Mouse (Mus musculus): ENCODE measurements around the gene Galntl6. TPM values are rescaled to one million over a fixed set of nuclear protein-coding genes. Genes with fewer than 3 reads are reported as not detected.

Gene Galntl6
- polyA plus RNA-seq, 1 experiment, result 6.0 TPM

GRCm38 (mm10) chr8:58084931-58085330 lies 827.5 kb downstream of the Galntl6 start:
- no peak overlapping the region for H3K27ac ChIP-seq (ENCODE audit: insufficient read depth, low read length)
- H3K27me3 ChIP-seq (ENCODE audit: control insufficient read depth, insufficient read depth, low read length), result no peaks in the 10 kb centered on the region
- H3K4me3 ChIP-seq (replicated peaks; ENCODE audit: insufficient read depth, low read depth, low read length), result no peak overlapping the region
- no peak for DNase-seq
- no peak for TF ChIP-seq POLR2A (IDR thresholded peaks at IDR 0.05; ENCODE audit: borderline replicate concordance, insufficient read depth, low read length)
- no peak for TF ChIP-seq CTCF (IDR thresholded peaks at IDR 0.05; ENCODE audit: borderline replicate concordance, insufficient read depth, low read depth, low read length)
- 82% methylated on average over 6 of the region's 6 CpGs for WGBS
- no peaks in the 10 kb centered on the region for H3K4me1 ChIP-seq (ENCODE audit: control insufficient read depth, insufficient read depth, low read length)

- no peaks in the 10 kb centered on the region for H3K27me3 ChIP-seq (ENCODE audit: control insufficient read depth, insufficient read depth, low read length)
- no peak overlapping the region for H3K27ac ChIP-seq (ENCODE audit: insufficient read depth, low read length)
- DNase-seq, result no peak
- 84% methylated on average over 5 of the region's 5 CpGs for WGBS
- H3K4me1 ChIP-seq (ENCODE audit: control insufficient read depth, insufficient read depth, low read length), result no peaks in the 10 kb centered on the region
- no peak for TF ChIP-seq CTCF (IDR thresholded peaks at IDR 0.05; ENCODE audit: borderline replicate concordance, insufficient read depth, low read depth, low read length)
- no peak for TF ChIP-seq POLR2A (IDR thresholded peaks at IDR 0.05; ENCODE audit: borderline replicate concordance, insufficient read depth, low read length)
- H3K4me3 ChIP-seq (replicated peaks; ENCODE audit: insufficient read depth, low read depth, low read length), result no peak overlapping the region
Measured at GRCm38 (mm10) chr8:58081715-58082114, 830.7 kb downstream of the Galntl6 start.

GRCm38 (mm10) chr8:58074611-58075010 lies 837.8 kb downstream of the Galntl6 start:
- Histone ChIP-seq H3K27ac (ENCODE audit: insufficient read depth, low read length) (no peak overlapping the region), H3K4me1 (ENCODE audit: control insufficient read depth, insufficient read depth, low read length) (no peaks in the 10 kb centered on the region), H3K4me3 (replicated peaks; ENCODE audit: insufficient read depth, low read depth, low read length) (no peak overlapping the region), H3K27me3 (ENCODE audit: control insufficient read depth, insufficient read depth, low read length) (no peaks in the 10 kb centered on the region)
- 81% methylated on average over 4 of the region's 4 CpGs for WGBS
- no peak for TF ChIP-seq POLR2A (IDR thresholded peaks at IDR 0.05; ENCODE audit: borderline replicate concordance, insufficient read depth, low read length)
- TF ChIP-seq CTCF (IDR thresholded peaks at IDR 0.05; ENCODE audit: borderline replicate concordance, insufficient read depth, low read depth, low read length), result no peak
- DNase-seq, result no peak

GRCm38 (mm10) chr8:58073733-58074132 lies 838.7 kb downstream of the Galntl6 start:
- no peak for DNase-seq
- H3K27ac ChIP-seq (ENCODE audit: insufficient read depth, low read length), result no peak overlapping the region
- H3K27me3 ChIP-seq (ENCODE audit: control insufficient read depth, insufficient read depth, low read length), result no peaks in the 10 kb centered on the region
- TF ChIP-seq POLR2A (IDR thresholded peaks at IDR 0.05; ENCODE audit: borderline replicate concordance, insufficient read depth, low read length) (no peak), CTCF (IDR thresholded peaks at IDR 0.05; ENCODE audit: borderline replicate concordance, insufficient read depth, low read depth, low read length) (no peak)
- 94% methylated on average over 1 of the region's 1 CpGs for WGBS
- no peaks in the 10 kb centered on the region for H3K4me1 ChIP-seq (ENCODE audit: control insufficient read depth, insufficient read depth, low read length)
- no peak overlapping the region for H3K4me3 ChIP-seq (replicated peaks; ENCODE audit: insufficient read depth, low read depth, low read length)

- Histone ChIP-seq H3K4me1 (ENCODE audit: control insufficient read depth, insufficient read depth, low read length) (no peaks in the 10 kb centered on the region), H3K4me3 (replicated peaks; ENCODE audit: insufficient read depth, low read depth, low read length) (no peak overlapping the region), H3K27me3 (ENCODE audit: control insufficient read depth, insufficient read depth, low read length) (no peaks in the 10 kb centered on the region), H3K27ac (ENCODE audit: insufficient read depth, low read length) (no peak overlapping the region)
- TF ChIP-seq CTCF (IDR thresholded peaks at IDR 0.05; ENCODE audit: borderline replicate concordance, insufficient read depth, low read depth, low read length), result no peak
- 77% methylated on average over 3 of the region's 3 CpGs for WGBS
- DNase-seq, result no peak
Measured at GRCm38 (mm10) chr8:58032271-58032670, 880.2 kb downstream of the Galntl6 start.

- H3K27ac ChIP-seq (ENCODE audit: insufficient read depth, low read length), result peak overlapping the region; percentile 8
- H3K4me1 ChIP-seq (ENCODE audit: control insufficient read depth, insufficient read depth, low read length), result peaks cover 4% of the 10 kb centered on the region
- TF ChIP-seq CTCF (IDR thresholded peaks at IDR 0.05; ENCODE audit: borderline replicate concordance, insufficient read depth, low read depth, low read length) (no peak), POLR2A (IDR thresholded peaks at IDR 0.05; ENCODE audit: borderline replicate concordance, insufficient read depth, low read length) (no peak)
- peak; percentile 27 to 58 for DNase-seq
- H3K27me3 ChIP-seq (ENCODE audit: control insufficient read depth, insufficient read depth, low read length), result no peaks in the 10 kb centered on the region
- no peak overlapping the region for H3K4me3 ChIP-seq (replicated peaks; ENCODE audit: insufficient read depth, low read depth, low read length)
- 14% methylated on average over 4 of the region's 4 CpGs for whole genome bisulfite sequencing
Measured at GRCm38 (mm10) chr8:58025558-58025957, 886.9 kb downstream of the Galntl6 start.

GRCm38 (mm10) chr8:58025094-58025493 lies 887.3 kb downstream of the Galntl6 start:
- no peak overlapping the region for H3K4me3 ChIP-seq (replicated peaks; ENCODE audit: insufficient read depth, low read depth, low read length)
- H3K27me3 ChIP-seq (ENCODE audit: control insufficient read depth, insufficient read depth, low read length), result no peaks in the 10 kb centered on the region
- peak overlapping the region; percentile 8 for H3K27ac ChIP-seq (ENCODE audit: insufficient read depth, low read length)
- DNase-seq, result peak in 1 of 2 experiments; percentile 4
- 79% methylated on average over 1 of the region's 1 CpGs for WGBS
- TF ChIP-seq POLR2A (IDR thresholded peaks at IDR 0.05; ENCODE audit: borderline replicate concordance, insufficient read depth, low read length) (no peak), CTCF (IDR thresholded peaks at IDR 0.05; ENCODE audit: borderline replicate concordance, insufficient read depth, low read depth, low read length) (no peak)
- H3K4me1 ChIP-seq (ENCODE audit: control insufficient read depth, insufficient read depth, low read length), result peaks cover 4% of the 10 kb centered on the region

- WGBS, result 78% methylated on average over 2 of the region's 2 CpGs
- Histone ChIP-seq H3K4me1 (ENCODE audit: control insufficient read depth, insufficient read depth, low read length) (peaks cover 4% of the 10 kb centered on the region), H3K27me3 (ENCODE audit: control insufficient read depth, insufficient read depth, low read length) (no peaks in the 10 kb centered on the region), H3K27ac (ENCODE audit: insufficient read depth, low read length) (no peak overlapping the region), H3K4me3 (replicated peaks; ENCODE audit: insufficient read depth, low read depth, low read length) (no peak overlapping the region)
- TF ChIP-seq POLR2A (IDR thresholded peaks at IDR 0.05; ENCODE audit: borderline replicate concordance, insufficient read depth, low read length) (no peak), CTCF (IDR thresholded peaks at IDR 0.05; ENCODE audit: borderline replicate concordance, insufficient read depth, low read depth, low read length) (no peak)
- no peak for DNase-seq
Measured at GRCm38 (mm10) chr8:58023426-58024176, 888.8 kb downstream of the Galntl6 start.

Data from cerebellum, adult 2 months (tissue).